Mouse (Mus musculus) cerebellum, postnatal 36 days (tissue): ENCODE measurements at regions not wholly inside any gene's neighbourhood (a gene's known extent, or its start where the extent isn't known, plus 50 kb on each side); places are given as distances from the start of the nearest gene placed in this dataset.

Experiments used
- DNase-seq, 2 experiments: peaks; one replicate each; pipeline ENCODE4 v3.0.0; 2021 to 2022; ENCODE audit warnings: mixed read lengths in 2 of 2

GRCm38 (mm10) chr13:106525406-106526206, 411.2 kb downstream of the Ipo11 start:
- DNase-seq, result no peak

- DNase-seq, result no peak
These were observed 422.1 kb downstream of the Ipo11 start for GRCm38 (mm10) chr13:106514510-106515169.

GRCm38 (mm10) chr13:106513669-106514068, 423.1 kb downstream of the Ipo11 start:
- no peak for DNase-seq

- DNase-seq, result no peak
These were observed 426.3 kb downstream of the Ipo11 start for GRCm38 (mm10) chr13:106510435-106510834.

GRCm38 (mm10) chr13:106501273-106501672, 435.5 kb downstream of the Ipo11 start:
- DNase-seq, result no peak

GRCm38 (mm10) chr13:106471264-106471663, 465.5 kb downstream of the Ipo11 start:
- no peak for DNase-seq

- no peak for DNase-seq
These were observed 482.3 kb downstream of the Ipo11 start for GRCm38 (mm10) chr13:106454366-106454927.

- no peak for DNase-seq
These were observed 504.6 kb downstream of the Ipo11 start for GRCm38 (mm10) chr13:106432165-106432564.

GRCm38 (mm10) chr13:106406608-106407038, 530.1 kb downstream of the Ipo11 start:
- no peak for DNase-seq

- DNase-seq, result no peak
These were observed 544.1 kb downstream of the Ipo11 start for GRCm38 (mm10) chr13:106392642-106393041.

GRCm38 (mm10) chr13:106388634-106389033, 548.1 kb downstream of the Ipo11 start:
- no peak for DNase-seq

GRCm38 (mm10) chr13:106367589-106367988, 569.2 kb downstream of the Ipo11 start:
- DNase-seq, result no peak

GRCm38 (mm10) chr13:106352614-106353409, 583.9 kb downstream of the Ipo11 start:
- DNase-seq, result no peak

GRCm38 (mm10) chr13:106332025-106332424, 604.7 kb downstream of the Ipo11 start:
- no peak for DNase-seq

- no peak for DNase-seq
These were observed 617.8 kb downstream of the Ipo11 start for GRCm38 (mm10) chr13:106318980-106319379.

- DNase-seq, result no peak
These were observed 618.3 kb downstream of the Ipo11 start for GRCm38 (mm10) chr13:106318476-106318875.

GRCm38 (mm10) chr13:106317300-106317699, 619.5 kb downstream of the Ipo11 start:
- no peak for DNase-seq

GRCm38 (mm10) chr13:106281181-106281580, 655.6 kb downstream of the Ipo11 start:
- no peak for DNase-seq

- no peak for DNase-seq
These were observed 676.9 kb downstream of the Ipo11 start for GRCm38 (mm10) chr13:106259874-106260273.
